Mouse (Mus musculus) C2C12 (cell line): Measurements from ENCODE around the gene Eif5a.

Experiments used
- CTCF ChIP-seq: IDR thresholded peaks from one replicate; pipeline ENCODE4 v1.5.1; 2011; ENCODE audit not compliant: control insufficient read depth, insufficient read depth, insufficient read length
- FOSL1 ChIP-seq: IDR thresholded peaks from one replicate; pipeline ENCODE4 v1.8.0; 2011; ENCODE audit warnings: mild to moderate bottlenecking, low read length; ENCODE audit not compliant: poor library complexity, insufficient read depth, severe bottlenecking
- MAX ChIP-seq: IDR thresholded peaks from one replicate; pipeline ENCODE4 v1.6.1; 2011; ENCODE audit warnings: mild to moderate bottlenecking, control low read depth
- MYOD1 ChIP-seq: IDR thresholded peaks from one replicate; pipeline ENCODE4 v1.6.1; 2011; ENCODE audit warnings: low read depth; ENCODE audit not compliant: control insufficient read depth, insufficient read length
- MYOG ChIP-seq: IDR thresholded peaks from one replicate; pipeline ENCODE4 v1.6.1; 2011; ENCODE audit not compliant: control insufficient read depth, insufficient read length; ENCODE audit errors: extremely low read depth
- USF1 ChIP-seq: IDR thresholded peaks from one replicate; pipeline ENCODE4 v1.6.1; 2011; ENCODE audit warnings: low read depth, mild to moderate bottlenecking, control low read depth, moderate library complexity

GRCm38 (mm10) chr11:69899870-69900269, 21.9 kb downstream of the Eif5a start:
- TF ChIP-seq CTCF (no peak), MAX (no peak), USF1 (no peak), FOSL1 (no peak), MYOG (no peak), MYOD1 (no peak)
